Mouse (Mus musculus) midbrain, embryonic 11.5 days (tissue): Measurements from ENCODE around the gene Adamts12. TPM values are rescaled to one million over a fixed set of nuclear protein-coding genes. Genes with fewer than 3 reads are reported as not detected.

Experiments used
- ATAC-seq: fragments of 200-750 bp; cut with Nextera tagmentation; 2 replicates; pipeline ENCODE4 v1.8.0; 2017; ENCODE audit warnings: moderate TSS enrichment, moderate library complexity; ENCODE audit not compliant: low FRiP score
- DNase-seq: peaks from one replicate; pipeline ENCODE4 v3.0.0; 2015; ENCODE audit warnings: low spot score; ENCODE audit errors: missing footprints
- H3K27ac ChIP-seq: fragments of 300-500 bp; sonication (generic); 2 replicates; pipeline ENCODE4 v1.5.1; 2014; ENCODE audit warnings: low read depth, low read length
- H3K27me3 ChIP-seq: fragments of 300-500 bp; sonication (generic); 2 replicates; pipeline ENCODE4 v1.6.1; 2014; ENCODE audit warnings: mild to moderate bottlenecking, low read length, moderate library complexity, mixed read lengths; ENCODE audit not compliant: control insufficient read depth, insufficient read depth
- H3K36me3 ChIP-seq: fragments of 300-500 bp; sonication (generic); 2 replicates; pipeline ENCODE4 v1.6.1; 2014; ENCODE audit warnings: mild to moderate bottlenecking, low read length, moderate library complexity, mixed read lengths; ENCODE audit not compliant: control insufficient read depth, insufficient read depth
- H3K4me1 ChIP-seq: fragments of 300-500 bp; sonication (generic); 2 replicates; pipeline ENCODE4 v1.6.1; 2014; ENCODE audit warnings: low read length; ENCODE audit not compliant: control insufficient read depth, insufficient read depth
- H3K4me2 ChIP-seq: fragments of 300-500 bp; sonication (generic); 2 replicates; pipeline ENCODE4 v1.6.1; 2014; ENCODE audit warnings: mild to moderate bottlenecking, moderate library complexity
- H3K4me3 ChIP-seq: fragments of 300-500 bp; sonication (generic); 2 replicates; pipeline ENCODE4 v1.5.1; 2014; ENCODE audit warnings: low read depth, low read length
- H3K9ac ChIP-seq: fragments of 300-500 bp; sonication (generic); 2 replicates; pipeline ENCODE4 v1.6.1; 2014; ENCODE audit warnings: low read length
- H3K9me3 ChIP-seq: fragments of 300-500 bp; sonication (generic); 2 replicates; pipeline ENCODE4 v1.6.1; 2016; ENCODE audit warnings: low read length; ENCODE audit not compliant: control insufficient read depth
- WGBS: fragments of 180-500 bp; shearing (Covaris S2); extraction: QIAGEN DNeasy Blood & Tissue Kit; methylation state at CpG from one replicate; pipeline ENCODE4 v1.1.7; 2014; 5-methylcytosine and 5-hydroxymethylcytosine counted together
- polyA plus RNA-seq: library from polyadenylated mRNA; unstranded; fragments of >200 nt; fragmentation: Nextera tagmentation; extraction: Ambion mirVana; gene quantifications from 2 replicates; pipeline ENCODE4 v1.2.1, GENCODE M21; 2014

Gene Adamts12
- polyA plus RNA-seq, 1 experiment from 2014 or later: 2.9 TPM

DNA sequence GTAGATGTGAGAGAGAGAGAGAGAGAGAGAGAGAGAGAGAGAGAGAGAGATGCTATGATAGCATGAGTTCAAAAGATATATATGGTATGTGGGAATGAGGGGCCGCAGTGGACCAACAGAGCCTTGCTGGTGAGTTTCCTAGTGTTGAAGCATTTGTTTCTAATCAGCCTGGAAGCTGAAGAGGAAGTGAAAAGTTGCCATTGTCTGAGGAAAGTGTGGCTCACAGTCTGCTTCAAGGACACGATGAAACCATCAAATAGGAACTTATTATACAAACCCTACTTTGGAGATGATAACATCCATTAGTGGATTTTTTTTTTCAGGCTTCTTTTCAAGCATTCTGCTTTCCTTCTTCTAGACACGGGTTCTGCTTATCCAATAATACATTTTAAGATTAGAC lies 52.3 kb downstream of the Adamts12 start:
- Histone ChIP-seq H3K4me3 (no peak overlapping the region), H3K4me2 (no peak overlapping the region), H3K9ac (no peak overlapping the region), H3K4me1 (0 out of 2 replicates have a peak, but pooled peaks cover 2% of the 10 kb centered on the region), H3K27ac (no peak overlapping the region), H3K27me3 (no peaks in the 10 kb centered on the region), H3K36me3 (no peaks in the 10 kb centered on the region), H3K9me3 (no peaks in the 10 kb centered on the region)
- ATAC-seq (no peak), DNase-seq (no peak)
- 85% methylated on average over 3 of the region's 3 CpGs for WGBS

GRCm38 (mm10) chr15:11118371-11118770 lies 53.8 kb downstream of the Adamts12 start:
- Histone ChIP-seq H3K27ac (no peak overlapping the region), H3K36me3 (no peaks in the 10 kb centered on the region), H3K4me2 (no peak overlapping the region), H3K9ac (no peak overlapping the region), H3K4me1 (0 out of 2 replicates have a peak, but pooled peaks cover 2% of the 10 kb centered on the region), H3K4me3 (no peak overlapping the region), H3K27me3 (no peaks in the 10 kb centered on the region), H3K9me3 (no peaks in the 10 kb centered on the region)
- DNase-seq (no peak), ATAC-seq (no peak)

DNA sequence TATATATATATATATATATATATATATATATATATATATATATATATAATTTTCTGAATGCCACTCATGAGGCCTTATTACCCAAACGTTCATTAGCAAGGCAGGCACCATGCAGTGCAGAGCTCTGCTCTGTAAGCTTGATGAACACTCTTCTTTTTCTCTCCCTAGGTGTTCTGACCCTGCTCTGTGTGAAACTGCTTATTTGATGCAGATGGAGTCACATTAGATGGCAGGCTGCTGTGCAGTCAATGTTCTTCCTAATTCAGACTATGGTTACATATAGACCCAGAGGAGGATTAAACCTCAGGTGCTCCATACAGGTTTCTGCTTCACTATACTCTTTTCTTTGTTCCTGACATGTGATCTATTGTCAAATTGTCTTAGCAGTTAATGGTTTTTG lies 57.1 kb downstream of the Adamts12 start:
- Histone ChIP-seq H3K4me1 (no peaks in the 10 kb centered on the region), H3K9ac (no peak overlapping the region), H3K4me3 (no peak overlapping the region), H3K36me3 (no peaks in the 10 kb centered on the region), H3K27me3 (no peaks in the 10 kb centered on the region), H3K4me2 (no peak overlapping the region), H3K9me3 (no peaks in the 10 kb centered on the region), H3K27ac (no peak overlapping the region)
- 25% methylated on average over 1 of the region's 1 CpGs for WGBS
- no peak for DNase-seq
- no peak for ATAC-seq

DNA sequence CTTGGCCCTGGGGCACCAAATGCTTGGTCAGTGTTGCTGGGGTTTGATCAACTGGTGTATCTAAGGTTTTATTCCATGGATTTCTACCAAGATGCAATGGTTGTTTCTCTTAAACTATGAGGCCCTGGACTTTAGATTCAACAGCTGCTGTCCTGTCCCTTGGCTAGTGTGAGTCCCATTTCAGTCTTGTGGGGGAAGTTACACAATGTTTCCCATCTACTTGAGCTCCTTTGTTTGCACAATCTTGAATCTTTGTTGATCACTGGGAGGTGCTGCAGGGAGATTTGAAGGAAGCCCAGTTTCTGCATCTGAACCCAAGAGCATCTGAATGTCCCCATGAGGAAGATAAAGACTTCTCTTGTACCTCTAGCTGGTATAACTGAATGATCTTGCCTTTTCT lies 60.8 kb downstream of the Adamts12 start:
- DNase-seq: no peak
- H3K4me1 ChIP-seq: no peaks in the 10 kb centered on the region
- no peak overlapping the region for H3K9ac ChIP-seq
- no peaks in the 10 kb centered on the region for H3K9me3 ChIP-seq
- H3K27me3 ChIP-seq: no peaks in the 10 kb centered on the region
- H3K27ac ChIP-seq: no peak overlapping the region
- no peak for ATAC-seq
- no peak overlapping the region for H3K4me3 ChIP-seq
- no peaks in the 10 kb centered on the region for H3K36me3 ChIP-seq
- H3K4me2 ChIP-seq: no peak overlapping the region

DNA sequence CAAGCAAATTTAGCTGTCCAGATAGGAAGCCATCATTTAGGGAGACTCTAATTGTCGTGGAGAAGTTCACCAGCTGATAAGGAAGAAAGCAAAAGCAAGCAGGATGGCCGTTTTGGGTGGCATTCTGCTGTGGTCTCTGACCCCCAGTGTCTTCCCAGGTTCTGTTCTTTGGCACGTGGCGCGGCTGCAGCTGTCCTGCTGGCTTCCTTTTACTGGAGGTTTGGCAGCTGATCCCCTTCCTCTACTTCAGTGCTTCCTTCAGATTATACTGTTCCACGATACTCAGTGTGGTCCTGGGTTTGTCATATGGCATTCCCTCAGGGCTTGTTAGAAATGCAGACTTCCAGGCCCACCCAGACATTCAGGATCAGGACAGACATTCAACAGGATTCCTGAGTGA lies 63.9 kb downstream of the Adamts12 start:
- no peak for DNase-seq
- Histone ChIP-seq H3K4me3 (no peak overlapping the region), H3K4me2 (no peak overlapping the region), H3K4me1 (no peaks in the 10 kb centered on the region), H3K36me3 (no peaks in the 10 kb centered on the region), H3K9me3 (no peaks in the 10 kb centered on the region), H3K27ac (no peak overlapping the region), H3K27me3 (no peaks in the 10 kb centered on the region), H3K9ac (no peak overlapping the region)
- ATAC-seq: no peak
- WGBS: 84% methylated on average over 6 of the region's 6 CpGs

GRCm38 (mm10) chr15:11132586-11133558 lies 68.3 kb downstream of the Adamts12 start:
- Histone ChIP-seq H3K27me3 (no peaks in the 10 kb centered on the region), H3K36me3 (no peaks in the 10 kb centered on the region), H3K9me3 (no peaks in the 10 kb centered on the region), H3K4me2 (no peak overlapping the region), H3K27ac (no peak overlapping the region), H3K4me3 (no peak overlapping the region), H3K4me1 (no peaks in the 10 kb centered on the region), H3K9ac (no peak overlapping the region)
- ATAC-seq (no peak), DNase-seq (no peak)
- WGBS: 85% methylated on average over 5 of the region's 5 CpGs

DNA sequence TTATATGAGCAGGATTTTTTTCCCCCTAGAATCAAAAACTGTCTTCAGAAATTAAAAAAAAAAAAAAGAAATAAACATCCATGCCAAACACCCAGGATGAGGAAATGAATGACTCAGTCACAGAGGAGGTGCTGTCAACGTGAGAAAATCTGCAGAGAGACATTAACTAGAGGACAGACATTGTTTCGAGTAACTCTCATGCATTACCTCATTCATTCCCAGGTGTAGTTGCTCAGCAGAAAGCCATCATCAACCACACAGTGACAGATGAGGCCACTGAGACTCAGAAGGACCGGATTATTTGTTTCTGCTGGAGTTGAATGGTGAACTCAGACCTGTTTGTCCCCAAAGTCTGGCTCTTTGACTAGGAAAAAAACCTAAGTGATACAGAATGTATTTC lies 81.0 kb downstream of the Adamts12 start:
- WGBS: 78% methylated on average over 3 of the region's 3 CpGs
- Histone ChIP-seq H3K4me2 (no peak overlapping the region), H3K27ac (no peak overlapping the region), H3K9me3 (no peaks in the 10 kb centered on the region), H3K4me3 (no peak overlapping the region), H3K36me3 (no peaks in the 10 kb centered on the region), H3K4me1 (no peaks in the 10 kb centered on the region), H3K27me3 (no peaks in the 10 kb centered on the region), H3K9ac (no peak overlapping the region)
- DNase-seq (no peak), ATAC-seq (no peak)

DNA sequence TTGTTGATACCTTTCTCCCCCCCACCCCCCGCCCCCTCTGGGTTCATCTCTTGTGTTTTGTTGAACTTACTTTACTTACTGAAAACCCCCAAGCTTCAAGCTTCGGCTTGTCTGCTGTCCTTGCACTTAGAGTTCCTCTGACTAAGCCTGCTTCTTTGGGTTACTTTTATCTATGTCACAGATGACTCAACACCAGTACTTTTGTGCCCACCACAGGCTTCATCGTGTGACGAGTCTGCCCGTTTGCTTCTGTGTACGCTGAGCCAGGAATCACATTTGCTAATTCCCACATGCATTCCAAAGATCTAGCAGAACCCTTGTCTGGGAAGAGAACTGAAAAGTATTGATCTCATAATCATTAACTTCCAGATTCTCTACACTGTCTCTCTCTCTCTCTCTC lies 94.8 kb downstream of the Adamts12 start:
- no peaks in the 10 kb centered on the region for H3K36me3 ChIP-seq
- no peak overlapping the region for H3K9ac ChIP-seq
- no peaks in the 10 kb centered on the region for H3K4me1 ChIP-seq
- no peak overlapping the region for H3K4me3 ChIP-seq
- ATAC-seq (no peak), DNase-seq (peak; percentile 73)
- no peak overlapping the region for H3K27ac ChIP-seq
- H3K9me3 ChIP-seq: no peaks in the 10 kb centered on the region
- no peak overlapping the region for H3K4me2 ChIP-seq
- H3K27me3 ChIP-seq: no peaks in the 10 kb centered on the region
- 75% methylated on average over 6 of the region's 6 CpGs for WGBS

GRCm38 (mm10) chr15:11160759-11161158 lies 96.2 kb downstream of the Adamts12 start:
- Histone ChIP-seq H3K4me1 (no peaks in the 10 kb centered on the region), H3K4me3 (no peak overlapping the region), H3K27ac (no peak overlapping the region), H3K9me3 (no peaks in the 10 kb centered on the region), H3K4me2 (no peak overlapping the region), H3K9ac (no peak overlapping the region), H3K27me3 (no peaks in the 10 kb centered on the region), H3K36me3 (no peaks in the 10 kb centered on the region)
- DNase-seq: no peak
- no peak for ATAC-seq
- 69% methylated on average over 2 of the region's 2 CpGs for whole genome bisulfite sequencing
